Mouse (Mus musculus): ENCODE measurements around the gene Spocd1.
A peak's percentile ranks its signal among the peaks of the same experiment; 100 is the strongest.

The Spocd1 gene

DNA sequence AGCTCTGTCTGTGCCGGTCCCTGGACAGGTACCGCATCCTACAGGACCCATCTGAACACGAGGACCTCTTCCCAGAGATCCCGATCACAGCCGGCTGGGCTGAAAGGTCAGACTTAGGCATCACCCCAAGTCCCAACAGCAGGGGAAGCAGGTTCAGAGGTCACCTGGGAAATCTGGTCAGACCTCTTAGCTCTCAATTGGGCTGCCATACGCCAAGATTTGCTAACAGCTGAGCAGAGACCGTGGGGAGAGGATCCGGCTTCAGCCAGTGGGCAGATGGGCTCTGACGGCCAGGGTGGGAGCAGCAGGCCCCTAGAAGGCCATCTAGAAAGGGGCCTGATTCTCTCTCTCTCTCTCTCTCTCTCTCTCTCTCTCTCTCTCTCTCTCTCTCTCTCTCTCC is 45.2 kb downstream of the Spocd1 start:
- no peak for DNase-seq (ENCODE audit: low read depth, low spot score)

DNA sequence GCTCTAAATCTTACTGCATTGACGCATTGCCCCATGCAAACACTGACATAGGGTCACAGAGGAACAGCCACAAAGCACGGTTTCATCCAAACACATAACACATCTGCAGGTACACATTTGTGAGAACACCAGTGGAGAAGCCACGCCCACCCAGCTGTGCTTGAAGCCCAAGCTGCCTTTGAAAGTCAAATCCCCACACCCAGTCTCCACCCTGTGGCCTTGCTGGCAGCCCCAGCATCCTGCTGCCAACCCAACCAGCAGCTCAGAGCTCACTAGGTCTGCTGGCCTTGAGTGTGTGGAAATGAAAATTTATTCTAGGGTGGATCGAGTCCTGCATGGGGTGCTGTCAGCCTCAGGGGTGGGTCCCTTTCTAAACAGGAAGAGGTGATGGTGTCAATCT is 48.2 kb downstream of the Spocd1 start:
- DNase-seq (ENCODE audit: low read depth, low spot score) = no peak

DNA sequence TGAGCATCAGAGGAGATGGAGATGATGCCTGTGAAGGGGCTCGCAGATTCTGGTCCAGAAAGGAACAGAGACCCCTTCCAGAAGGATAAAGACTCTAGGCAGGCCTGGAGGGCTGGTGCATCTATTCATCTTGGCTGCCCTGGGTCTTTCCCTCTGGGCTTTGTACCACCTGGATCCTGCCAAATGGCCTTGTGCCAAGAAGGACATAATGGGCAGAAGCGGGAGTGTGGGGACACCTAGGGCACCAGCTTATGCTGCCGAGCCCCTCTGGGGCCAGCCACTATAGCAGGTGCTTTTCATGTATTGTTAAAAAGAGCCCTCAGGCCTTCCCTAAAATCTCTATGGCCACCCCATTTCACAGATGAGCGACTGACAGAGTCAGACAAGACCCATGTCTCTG is 49.2 kb downstream of the Spocd1 start:
- no peak for DNase-seq (ENCODE audit: low read depth, low spot score)

DNA sequence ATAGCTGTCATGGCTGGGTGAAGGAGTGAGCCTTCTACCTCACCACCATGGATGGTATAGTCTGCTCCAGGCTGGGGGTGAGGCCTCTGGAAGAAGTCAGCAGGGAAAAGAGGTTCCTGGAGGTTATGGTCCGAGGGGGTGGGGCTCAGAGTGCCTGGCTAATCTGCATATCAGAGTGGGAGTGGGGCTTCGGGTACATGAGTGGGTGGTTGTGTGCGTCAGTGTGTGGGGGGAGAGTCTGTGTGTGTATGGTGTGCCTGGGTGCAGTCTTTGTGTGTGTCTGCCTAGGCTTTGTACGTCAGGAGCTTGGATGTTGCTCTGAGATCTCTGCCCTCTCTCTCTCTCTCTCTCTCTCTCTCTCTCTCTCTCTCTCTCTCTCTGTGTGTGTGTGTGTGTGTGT is 49.9 kb downstream of the Spocd1 start:
- no peak for DNase-seq (ENCODE audit: low read depth, low spot score)

DNA sequence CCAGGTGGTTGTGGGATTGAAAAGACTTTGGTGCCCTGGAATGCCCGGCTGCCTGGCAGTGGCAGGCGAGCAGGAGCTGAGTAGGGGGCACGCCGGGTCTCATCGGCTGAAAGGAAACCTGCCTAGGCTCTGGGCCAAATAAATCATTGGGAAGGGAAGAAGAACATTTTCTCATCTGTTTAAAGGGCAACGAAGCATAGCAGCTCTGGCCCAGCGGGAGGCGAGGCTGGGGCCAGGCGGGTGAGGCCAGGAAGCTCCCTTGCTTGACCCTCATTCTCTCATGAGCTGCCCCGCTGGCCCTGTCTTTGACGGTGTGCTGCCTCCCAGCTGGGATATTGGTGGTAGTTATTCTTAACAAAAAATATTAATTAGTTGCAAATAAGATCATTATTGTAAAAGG is 52.6 kb downstream of the Spocd1 start:
- no peak for DNase-seq (ENCODE audit: low read depth, low spot score)

DNA sequence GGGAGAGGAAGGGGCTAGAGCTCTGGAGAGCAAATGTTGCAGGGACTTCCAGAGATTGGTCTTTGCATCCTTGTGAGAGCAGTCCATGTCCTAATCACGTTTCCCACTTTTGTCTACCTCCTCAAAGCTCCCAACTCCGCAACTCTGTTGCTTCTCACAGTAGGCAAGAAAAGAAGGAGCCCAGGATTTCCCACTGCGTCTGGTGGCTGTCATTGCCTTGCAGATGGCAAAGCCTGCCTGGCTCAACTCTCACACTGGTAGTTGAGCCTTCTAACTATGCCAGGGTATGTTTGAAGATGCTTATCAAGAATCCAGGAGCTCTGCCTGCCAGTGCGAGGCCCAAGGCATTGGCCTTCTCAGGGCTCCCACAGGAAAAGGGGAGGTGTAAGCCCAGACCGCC is 54.0 kb downstream of the Spocd1 start:
- no peak for DNase-seq (ENCODE audit: low read depth, low spot score)

DNA sequence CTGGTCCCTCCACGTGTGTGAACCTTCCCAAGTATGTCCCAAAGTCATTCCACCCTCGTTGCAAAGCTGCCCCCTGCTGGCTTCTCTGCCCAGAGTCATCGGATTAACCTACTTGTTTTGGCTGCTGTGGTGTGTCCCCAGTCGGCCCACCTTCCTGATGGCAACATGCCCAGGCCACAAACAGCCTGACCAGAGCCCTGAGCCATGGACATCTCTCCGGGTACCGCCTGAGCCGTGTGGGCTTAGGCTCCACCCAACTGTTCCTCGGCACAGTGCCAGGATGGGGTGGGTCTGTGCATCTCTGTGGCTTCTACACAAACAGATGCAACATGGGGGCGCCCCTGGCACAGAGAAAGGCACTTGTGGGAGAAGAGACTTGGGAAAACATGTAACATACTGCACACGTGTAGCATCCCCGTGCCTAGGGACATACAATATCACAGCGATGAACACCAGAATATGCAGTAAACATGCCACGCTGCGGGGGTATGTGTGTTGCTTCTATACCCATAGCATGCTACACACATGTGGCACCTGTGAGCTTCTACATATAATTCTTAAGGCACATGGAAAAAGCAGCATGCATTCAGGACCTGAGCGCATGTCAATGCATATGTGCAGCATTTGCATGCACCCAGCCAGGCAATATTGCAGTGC is 54.8 kb downstream of the Spocd1 start:
- DNase-seq (ENCODE audit: low read depth, low spot score) = peak; percentile 53

DNA sequence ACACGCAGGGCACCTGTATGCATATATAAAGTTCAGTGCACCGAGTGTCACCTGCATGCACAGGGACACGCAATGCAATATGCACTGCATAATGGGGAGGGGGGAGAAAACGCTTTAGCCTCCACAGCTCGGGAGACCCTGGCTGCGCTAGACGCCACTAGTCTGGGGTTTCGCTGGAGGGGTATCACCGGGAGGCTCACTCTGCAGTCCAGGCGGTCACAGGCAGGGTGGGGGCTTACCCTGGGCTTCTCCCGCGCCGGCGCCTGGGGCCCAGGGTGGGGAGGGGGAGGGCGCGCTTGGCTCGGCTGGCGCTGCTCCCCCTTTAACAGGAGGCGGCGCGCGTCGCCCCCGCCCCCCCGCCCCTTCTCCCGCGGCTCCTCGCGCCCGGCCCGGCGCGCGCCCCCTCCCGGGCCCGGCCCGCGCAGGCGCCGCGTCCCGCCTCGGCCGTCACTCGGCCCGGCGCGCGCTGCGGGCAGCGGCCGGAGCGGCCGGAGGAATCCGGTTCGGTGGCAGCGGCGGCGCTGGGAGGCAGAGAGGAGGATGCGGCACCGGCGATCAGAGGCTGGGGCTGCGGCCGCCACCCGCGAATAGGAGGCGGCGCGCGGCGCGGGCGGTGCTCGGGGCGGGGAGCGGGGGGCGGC is 55.5 kb downstream of the Spocd1 start, which contains the start of gene Adgrb2:
Gene Adgrb2 (plus strand): TSS at position 450 of the 641 bp plus-strand sequence.
- DNase-seq (ENCODE audit: low read depth, low spot score) = peak; percentile 41

DNA sequence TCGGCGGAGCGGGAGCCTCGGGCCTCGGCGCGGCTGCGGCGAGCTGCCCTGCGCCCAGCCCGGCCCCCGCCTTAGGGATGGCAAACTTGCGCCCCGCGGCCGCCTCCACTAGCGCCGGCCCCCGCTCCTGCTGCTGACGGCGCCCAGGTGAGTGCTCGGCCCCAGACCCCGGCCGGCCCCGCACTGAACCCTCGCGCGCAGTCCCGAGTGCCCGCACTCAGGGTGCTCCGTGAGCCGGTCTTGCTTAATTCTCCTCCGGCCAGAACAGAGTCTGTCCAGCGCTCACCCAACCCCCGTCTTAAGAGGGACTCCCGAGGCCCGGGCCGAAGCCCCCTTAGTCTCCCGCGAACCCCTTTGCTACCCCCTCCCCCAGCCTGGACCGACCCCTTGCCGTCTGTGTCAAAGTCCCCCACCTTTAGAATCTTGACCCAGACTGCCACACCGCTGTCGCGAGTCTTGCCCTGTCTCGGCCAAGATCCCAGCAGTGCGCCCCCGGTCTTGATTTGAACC is 56.2 kb downstream of the Spocd1 start:
- DNase-seq (ENCODE audit: low read depth, low spot score) = peak; percentile 13

DNA sequence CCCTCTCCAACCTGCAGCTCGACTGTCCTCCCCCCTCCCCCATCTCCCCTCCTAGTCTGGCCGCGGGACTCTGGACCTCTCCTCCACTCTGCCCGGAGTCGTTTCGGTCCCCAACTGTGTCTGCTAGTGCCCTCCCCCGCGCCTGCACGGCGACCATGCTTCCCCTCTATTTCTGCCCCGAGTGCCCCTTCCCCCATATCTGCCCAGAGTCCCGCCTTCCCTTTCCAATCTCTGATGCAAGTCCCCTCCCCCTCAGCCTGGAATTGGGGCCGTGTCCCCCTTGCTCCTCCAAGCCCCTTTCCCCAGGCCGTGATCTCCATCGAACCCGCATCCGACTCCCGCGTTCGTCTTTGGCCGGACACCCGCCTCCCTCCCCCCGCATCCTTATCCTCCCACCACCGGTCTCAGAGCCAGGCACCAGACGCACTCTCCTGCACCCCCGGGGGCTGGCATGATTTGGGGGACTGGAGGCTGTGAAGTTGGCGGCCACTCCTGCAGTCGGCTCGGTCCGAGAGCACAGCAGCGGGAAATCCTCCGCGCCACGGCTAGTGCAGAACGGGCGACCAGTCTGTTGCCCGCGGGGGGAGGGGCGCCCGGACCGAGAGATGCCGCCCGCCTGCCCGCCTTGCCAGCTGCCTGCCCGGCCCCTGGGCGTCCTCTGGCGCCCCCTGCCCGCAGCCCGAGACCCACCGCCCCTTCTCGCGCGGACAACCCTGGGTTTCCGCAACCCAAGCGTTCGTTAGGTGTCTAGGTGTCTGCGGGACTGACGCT is 56.8 kb downstream of the Spocd1 start:
- DNase-seq (ENCODE audit: low read depth, low spot score) = peak; percentile 68

DNA sequence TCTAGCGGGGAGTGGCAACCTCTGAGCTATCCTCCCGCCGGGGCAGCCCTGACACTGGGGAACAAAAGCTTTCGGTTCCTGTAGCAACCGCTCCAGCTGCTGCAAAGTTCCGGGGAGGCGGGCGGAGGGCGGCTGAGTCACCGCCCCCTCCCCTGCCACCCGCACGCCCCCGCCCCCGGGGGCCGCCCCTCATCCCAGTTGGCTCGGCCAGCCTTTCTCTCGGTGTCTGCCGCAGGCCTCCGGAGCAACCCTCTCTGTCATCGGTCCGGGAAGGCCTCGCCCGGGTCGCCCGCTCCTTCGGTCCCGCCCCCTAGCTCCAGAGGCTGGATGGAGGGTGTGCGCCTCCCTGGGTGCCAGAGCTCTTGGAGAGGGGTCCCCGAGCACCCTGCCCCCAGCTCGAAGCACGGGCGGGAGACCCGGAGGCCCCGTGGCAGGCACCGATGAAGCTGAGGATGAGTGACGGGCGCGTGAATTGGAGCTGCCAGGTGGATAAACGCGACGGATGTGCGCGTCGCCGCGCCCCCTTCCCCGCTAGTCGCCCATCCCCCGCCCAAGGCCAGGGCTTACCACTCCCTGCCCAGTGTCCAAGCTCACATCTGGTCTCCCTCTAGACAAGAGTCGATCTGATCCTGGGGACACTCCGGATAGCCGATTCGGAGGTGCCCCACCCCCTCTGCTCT is 58.9 kb downstream of the Spocd1 start:
- peak; percentile 65 for DNase-seq (ENCODE audit: low read depth, low spot score)

DNA sequence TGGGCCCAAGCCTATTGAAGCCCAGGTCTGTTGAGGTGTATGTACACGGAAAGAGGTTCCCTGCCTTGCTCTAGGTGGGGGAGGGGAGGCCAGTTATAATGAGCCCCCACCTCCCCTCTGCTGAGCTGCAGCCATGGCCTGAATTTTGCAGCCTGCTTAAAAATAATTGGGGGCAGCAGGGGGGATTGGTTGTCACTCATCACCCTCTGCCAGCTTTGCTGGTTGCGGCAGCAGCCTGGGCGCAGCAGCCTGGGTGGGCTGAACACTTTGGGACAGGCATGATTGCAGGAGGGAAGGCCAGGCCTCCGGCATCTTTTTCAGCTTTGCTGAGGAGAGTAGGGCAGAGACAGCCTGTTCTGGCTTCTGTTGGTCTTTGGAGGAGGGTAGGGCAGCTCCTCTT is 60.9 kb downstream of the Spocd1 start:
- no peak for DNase-seq (ENCODE audit: low read depth, low spot score)

DNA sequence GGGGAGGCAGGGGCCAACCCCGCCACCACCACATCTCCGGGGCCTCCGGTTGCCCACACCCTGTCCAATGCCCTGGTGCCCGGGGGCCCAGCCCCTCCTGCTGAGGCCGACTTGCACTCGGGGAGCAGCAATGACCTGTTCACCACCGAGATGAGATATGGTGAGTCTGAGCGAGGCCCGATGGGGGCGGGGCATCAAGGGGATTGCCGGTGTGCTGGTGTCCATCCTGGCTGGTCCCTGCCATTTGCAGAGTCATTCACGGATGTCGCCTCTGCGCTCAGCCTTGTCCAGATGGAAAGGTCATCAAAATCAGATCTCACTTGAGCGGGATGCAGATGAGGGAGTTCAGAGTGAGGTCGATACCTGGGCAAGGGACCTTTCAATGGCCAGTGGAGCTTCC is 63.7 kb downstream of the Spocd1 start:
- no peak for DNase-seq (ENCODE audit: low read depth, low spot score)

DNA sequence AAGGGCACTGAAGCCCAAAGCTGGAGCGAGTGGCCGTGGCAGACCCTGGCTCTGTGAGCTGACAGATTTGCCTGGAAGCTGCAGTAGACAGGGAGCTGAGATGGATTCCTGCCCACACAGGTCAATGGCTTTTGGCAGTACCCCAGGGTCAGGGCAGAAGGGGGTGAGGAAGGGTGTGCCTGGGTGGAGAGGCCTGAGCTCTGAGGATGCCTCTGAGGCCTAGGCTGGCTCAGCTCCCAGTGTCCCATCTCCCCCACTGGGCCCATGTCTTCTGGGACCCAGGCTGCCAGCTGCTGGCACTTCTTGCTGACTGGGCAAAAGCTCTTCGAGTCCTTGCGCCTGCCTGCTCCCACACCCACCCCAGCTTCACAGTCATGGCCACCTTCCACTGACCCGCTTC is 64.2 kb downstream of the Spocd1 start:
- no peak for DNase-seq (ENCODE audit: low read depth, low spot score)

DNA sequence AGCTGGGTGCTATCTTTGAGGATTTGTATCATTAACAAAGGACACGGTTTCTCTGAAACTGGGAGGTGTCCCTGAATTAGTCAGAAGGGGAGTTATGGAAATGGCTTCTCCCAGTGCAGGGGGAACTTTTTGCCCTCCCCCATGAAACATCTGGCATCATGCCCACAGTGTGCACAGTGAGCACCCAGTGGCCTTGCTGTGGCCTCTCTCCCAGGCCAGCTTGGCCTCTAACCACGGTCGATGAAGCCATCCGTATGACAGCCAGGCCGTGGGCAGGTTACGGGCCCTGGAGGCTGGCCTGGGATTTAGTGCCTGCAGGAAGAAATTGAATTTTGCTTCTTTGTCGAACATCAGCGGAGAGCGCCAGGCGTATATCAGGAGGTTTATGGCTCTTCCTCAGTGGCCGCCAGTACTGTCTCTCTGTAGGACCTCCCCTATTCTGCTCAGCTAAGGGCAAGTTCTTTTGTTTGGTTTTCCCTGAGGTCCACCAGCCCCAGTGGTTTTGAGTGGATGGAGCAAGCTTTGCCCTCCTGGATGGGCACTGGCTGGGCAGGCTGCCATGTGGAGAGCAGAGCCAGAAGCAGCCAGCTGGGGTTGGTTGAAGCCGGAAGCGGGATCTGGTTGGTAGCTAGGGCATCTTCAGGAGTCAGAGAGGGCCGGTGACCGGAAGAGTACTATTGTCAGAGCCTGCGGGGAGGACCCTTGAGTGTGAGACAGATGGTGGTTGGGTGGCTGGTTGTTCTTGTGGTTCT is 65.1 kb downstream of the Spocd1 start:
- DNase-seq (ENCODE audit: low read depth, low spot score) = no peak

DNA sequence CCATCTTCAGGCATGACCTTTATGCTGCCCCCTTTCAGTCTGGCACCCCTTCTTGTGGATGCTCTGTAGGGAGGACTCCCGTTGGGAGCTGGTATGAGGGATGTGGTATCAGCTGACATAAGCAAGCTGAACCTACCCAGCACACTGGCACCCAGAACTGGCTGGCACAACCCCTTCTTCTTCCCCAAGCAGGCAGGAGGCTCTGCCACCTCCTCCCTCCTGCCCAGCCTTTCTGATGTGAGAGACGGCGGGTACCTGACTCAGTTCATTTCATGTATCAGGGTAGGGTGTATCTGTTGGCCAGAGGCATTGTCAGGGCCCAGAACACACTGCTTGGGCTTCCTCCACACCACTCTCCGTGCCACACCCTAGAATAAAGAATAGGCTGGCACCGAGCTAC is 65.7 kb downstream of the Spocd1 start:
- no peak for DNase-seq (ENCODE audit: low read depth, low spot score)

DNA sequence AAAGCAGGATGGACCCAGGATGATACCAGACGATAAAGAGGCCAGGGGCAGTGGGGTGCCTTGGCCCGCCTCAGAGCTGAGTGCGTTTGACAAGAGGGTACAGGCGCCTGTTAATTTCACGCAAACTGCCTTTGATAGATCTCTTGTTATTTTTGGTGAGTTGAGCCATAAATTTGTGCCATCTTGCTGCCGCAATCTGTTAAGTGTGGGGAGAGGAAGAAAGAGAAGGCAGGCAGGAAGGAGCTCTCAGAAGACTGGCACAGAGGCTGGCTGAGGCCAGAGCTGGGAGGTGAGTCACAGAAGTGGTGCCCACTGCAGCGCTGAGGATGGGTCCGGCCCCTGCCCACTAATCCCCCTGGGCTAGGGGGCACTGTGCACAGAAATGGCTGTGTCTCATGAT is 66.2 kb downstream of the Spocd1 start:
- no peak for DNase-seq (ENCODE audit: low read depth, low spot score)

DNA sequence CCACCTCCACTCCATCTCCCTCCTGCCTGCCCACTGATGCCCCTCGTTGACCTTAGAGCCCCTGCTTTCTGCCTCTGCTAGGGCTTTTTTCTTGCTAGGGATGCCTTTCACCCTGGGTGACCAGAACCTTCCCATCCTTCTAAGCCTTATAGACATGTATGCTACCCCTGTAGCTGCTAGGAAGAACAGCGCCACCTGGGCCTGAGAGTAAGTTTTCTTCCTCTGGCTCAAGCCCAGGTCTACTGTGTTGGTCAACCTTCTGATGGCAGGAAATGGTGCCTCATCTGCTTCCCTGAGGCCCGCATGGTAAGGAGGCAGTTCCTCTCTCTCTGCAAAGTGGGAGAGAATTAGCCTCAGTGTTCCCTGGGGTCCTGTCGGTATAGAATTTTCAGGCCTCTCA is 67.0 kb downstream of the Spocd1 start:
- no peak for DNase-seq (ENCODE audit: low read depth, low spot score)

DNA sequence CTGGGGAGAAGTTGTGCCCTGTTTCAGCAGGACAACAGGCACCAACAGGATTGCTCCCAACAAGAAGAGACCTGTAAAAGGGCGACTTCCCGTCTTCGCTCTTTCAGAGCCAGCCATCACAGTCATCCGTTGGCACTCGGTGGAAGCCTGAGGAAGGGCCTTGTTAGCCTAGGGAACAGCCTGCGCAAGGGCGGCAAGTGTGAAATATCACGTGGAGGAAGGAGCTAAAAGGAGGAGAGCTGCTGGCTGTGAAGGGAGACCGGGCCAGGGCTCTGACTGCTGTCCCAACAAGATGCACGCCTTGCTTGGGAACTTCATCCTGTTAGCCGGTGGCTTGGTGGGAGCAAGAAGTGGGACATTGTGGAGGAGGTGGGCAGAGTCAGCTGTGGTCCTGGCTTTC is 69.1 kb downstream of the Spocd1 start:
- no peak for DNase-seq (ENCODE audit: low read depth, low spot score)

DNA sequence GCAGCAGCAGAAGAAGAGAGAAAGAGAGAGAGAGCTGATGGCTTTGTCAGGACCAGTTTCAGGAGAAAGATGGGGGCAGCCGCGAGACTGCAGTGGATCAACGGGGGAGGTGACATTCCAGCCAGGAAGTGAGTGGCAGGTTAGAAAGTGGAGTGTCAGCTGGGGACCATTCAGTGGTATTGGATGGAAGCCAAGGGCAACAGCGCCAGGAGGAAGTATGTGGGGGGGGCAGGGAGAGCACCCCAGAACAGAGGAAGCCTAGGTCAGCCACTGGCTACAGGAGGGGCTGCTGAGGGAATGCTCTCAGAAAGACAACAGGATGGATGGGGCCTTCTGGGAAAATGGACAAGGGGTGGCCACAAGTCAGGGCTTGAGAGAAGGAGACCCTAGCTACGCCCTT is 72.7 kb downstream of the Spocd1 start:
- no peak for DNase-seq (ENCODE audit: low read depth, low spot score)

DNA sequence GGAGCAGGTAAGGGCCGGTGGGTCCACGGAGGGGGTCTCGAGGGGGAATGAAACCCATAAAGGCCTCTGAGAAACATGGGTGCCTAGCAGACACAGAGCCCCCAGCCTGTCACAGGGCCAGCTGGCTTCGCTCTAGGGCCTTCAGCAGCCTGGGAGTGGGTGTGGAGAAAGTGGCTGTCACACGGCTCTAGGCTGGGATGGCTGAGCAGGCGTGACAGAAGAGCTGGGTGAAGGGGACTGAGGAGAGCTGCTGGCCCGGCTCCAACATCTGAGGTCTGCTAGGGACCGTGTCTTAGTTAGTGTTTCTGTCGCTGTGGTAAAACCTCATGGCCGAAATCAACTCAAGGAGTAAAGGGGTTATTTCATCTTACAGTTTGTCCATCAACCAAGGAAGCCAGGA is 73.1 kb downstream of the Spocd1 start:
- no peak for DNase-seq (ENCODE audit: low read depth, low spot score)

All from CD4-positive, CD25-positive, alpha-beta regulatory T cell, adult 2 months (primary cell).